Mouse (Mus musculus) adrenal gland, adult 10 weeks (tissue): ENCODE results near the gene Gtf3c5. TPM values are rescaled to one million over a fixed set of nuclear protein-coding genes. Genes with fewer than 3 reads are reported as not detected.

Experiments used
- polyA plus RNA-seq: library from polyadenylated mRNA; stranded (reverse); fragments of 350-450 nt; fragmentation: Illumina TruSeq; extraction: RNeasy Lipid Tissue Mini Kit (QIAGEN cat#74804); gene quantifications from one replicate; pipeline ENCODE4 v1.2.3, GENCODE M21; 2014; ENCODE audit warnings: low read depth, low replicate concordance

Gene Gtf3c5
- 3.7 TPM for polyA plus RNA-seq

GRCm38 (mm10) chr2:28583651-28584050 lies at the start of gene Gtf3c5:
Gtf3c5 (minus strand) TSS chr2:28583751.

GRCm38 (mm10) chr2:28621664-28622171 lies 38.2 kb upstream of the Gtf3c5 start, which contains the start of gene Gfi1b:
Gfi1b (minus strand) TSS chr2:28621982.

GRCm38 (mm10) chr2:28563303-28563702 lies 20.2 kb downstream of the Gtf3c5 start, which contains the start of gene Cel:
Cel (minus strand) TSS chr2:28563403.

Other genes with a start within 250 kb of the Gtf3c5 start
- 2.0 TPM for gene Ppp1r26, start 137.0 kb downstream of the Gtf3c5 start, polyA plus RNA-seq
- not detected for gene 1700007K13Rik, start 117.4 kb downstream of the Gtf3c5 start, polyA plus RNA-seq
- 102 TPM for gene Mrps2, start 115.7 kb downstream of the Gtf3c5 start, polyA plus RNA-seq
- not detected for gene Gbgt1, start 86.9 kb downstream of the Gtf3c5 start, polyA plus RNA-seq
- gene Gm10134, start 77.7 kb downstream of the Gtf3c5 start, polyA plus RNA-seq: not detected
- 11.4 TPM for gene Ralgds, start 70.6 kb downstream of the Gtf3c5 start, polyA plus RNA-seq
- gene Cel, start 20.3 kb downstream of the Gtf3c5 start, polyA plus RNA-seq: not detected
- not detected for gene Gfi1b, start 38.2 kb upstream of the Gtf3c5 start, polyA plus RNA-seq
- gene Tsc1, start 57.5 kb upstream of the Gtf3c5 start, polyA plus RNA-seq: 7.3 TPM
- not detected for gene Spaca9, start 116.0 kb upstream of the Gtf3c5 start, polyA plus RNA-seq
- not detected for gene Ak8, start 116.4 kb upstream of the Gtf3c5 start, polyA plus RNA-seq